Mouse (Mus musculus): ENCODE measurements around the gene Lrmda. TPM values are rescaled to one million over a fixed set of nuclear protein-coding genes. Genes with fewer than 3 reads are reported as not detected.

Lrmda gene
- polyA plus RNA-seq, 1 experiment from 2014 or later: 0.94 TPM

- ATAC-seq (ENCODE audit: insufficient read depth, low FRiP score): no peak
- Histone ChIP-seq H3K36me3 (ENCODE audit: control insufficient read depth, insufficient read depth, low read length) (no peaks in the 10 kb centered on the region), H3K9ac (ENCODE audit: low read length) (no peak overlapping the region), H3K4me1 (ENCODE audit: control insufficient read depth, insufficient read depth, low read length) (no peaks in the 10 kb centered on the region), H3K9me3 (replicated peaks; ENCODE audit: control insufficient read depth, low read length) (no peaks in the 10 kb centered on the region), H3K27ac (ENCODE audit: low read length) (no peak overlapping the region), H3K27me3 (ENCODE audit: control insufficient read depth, insufficient read depth, low read length) (no peaks in the 10 kb centered on the region), H3K4me3 (replicated peaks; ENCODE audit: low read length) (no peak overlapping the region), H3K4me2 (ENCODE audit: low read depth, low read length) (no peak overlapping the region)
- 70% methylated on average over 4 of the region's 4 CpGs for WGBS
Measured at GRCm38 (mm10) chr14:22004943-22005342, 14.6 kb upstream of the Lrmda start.

GRCm38 (mm10) chr14:22007006-22007405 is 12.5 kb upstream of the Lrmda start:
- WGBS: 80% methylated on average over 6 of the region's 6 CpGs
- ATAC-seq (ENCODE audit: insufficient read depth, low FRiP score): no peak
- Histone ChIP-seq H3K9ac (ENCODE audit: low read length) (no peak overlapping the region), H3K4me3 (replicated peaks; ENCODE audit: low read length) (no peak overlapping the region), H3K4me2 (ENCODE audit: low read depth, low read length) (no peak overlapping the region), H3K9me3 (replicated peaks; ENCODE audit: control insufficient read depth, low read length) (no peaks in the 10 kb centered on the region), H3K4me1 (ENCODE audit: control insufficient read depth, insufficient read depth, low read length) (no peaks in the 10 kb centered on the region), H3K27me3 (ENCODE audit: control insufficient read depth, insufficient read depth, low read length) (no peaks in the 10 kb centered on the region), H3K27ac (ENCODE audit: low read length) (no peak overlapping the region), H3K36me3 (ENCODE audit: control insufficient read depth, insufficient read depth, low read length) (no peaks in the 10 kb centered on the region)

- peaks cover 5% of the 10 kb centered on the region; the same call in 1 of the 2 replicates for H3K4me1 ChIP-seq (ENCODE audit: control insufficient read depth, insufficient read depth, low read length)
- no peak for ATAC-seq (ENCODE audit: insufficient read depth, low FRiP score)
- H3K4me3 ChIP-seq (replicated peaks; ENCODE audit: low read length): no peak overlapping the region
- no peaks in the 10 kb centered on the region for H3K36me3 ChIP-seq (ENCODE audit: control insufficient read depth, insufficient read depth, low read length)
- H3K9me3 ChIP-seq (replicated peaks; ENCODE audit: control insufficient read depth, low read length): no peaks in the 10 kb centered on the region
- WGBS: 86% methylated on average over 5 of the region's 5 CpGs
- H3K9ac ChIP-seq (ENCODE audit: low read length): no peak overlapping the region
- H3K27ac ChIP-seq (ENCODE audit: low read length): no peak overlapping the region; the same call in 1 of the 2 replicates
- H3K27me3 ChIP-seq (ENCODE audit: control insufficient read depth, insufficient read depth, low read length): no peaks in the 10 kb centered on the region
- H3K4me2 ChIP-seq (ENCODE audit: low read depth, low read length): no peak overlapping the region
Measured at GRCm38 (mm10) chr14:22014315-22014714, 5.2 kb upstream of the Lrmda start.

- no peak for ATAC-seq (ENCODE audit: insufficient read depth, low FRiP score)
- no peaks in the 10 kb centered on the region for H3K27me3 ChIP-seq (ENCODE audit: control insufficient read depth, insufficient read depth, low read length)
- H3K9me3 ChIP-seq (replicated peaks; ENCODE audit: control insufficient read depth, low read length): no peaks in the 10 kb centered on the region
- H3K4me1 ChIP-seq (ENCODE audit: control insufficient read depth, insufficient read depth, low read length): peaks cover 8% of the 10 kb centered on the region
- H3K36me3 ChIP-seq (ENCODE audit: control insufficient read depth, insufficient read depth, low read length): no peaks in the 10 kb centered on the region
- 41% methylated on average over 4 of the region's 4 CpGs for WGBS
- H3K27ac ChIP-seq (ENCODE audit: low read length): no peak overlapping the region; the same call in 1 of the 2 replicates
- H3K9ac ChIP-seq (ENCODE audit: low read length): no peak overlapping the region
- no peak overlapping the region for H3K4me2 ChIP-seq (ENCODE audit: low read depth, low read length)
- H3K4me3 ChIP-seq (replicated peaks; ENCODE audit: low read length): no peak overlapping the region
Measured at GRCm38 (mm10) chr14:22014781-22015180, 4.7 kb upstream of the Lrmda start.

GRCm38 (mm10) chr14:22017011-22017410 is 2.5 kb upstream of the Lrmda start:
- 59% methylated on average over 5 of the region's 5 CpGs for WGBS
- Histone ChIP-seq H3K4me2 (ENCODE audit: low read depth, low read length) (no peak overlapping the region), H3K4me3 (replicated peaks; ENCODE audit: low read length) (no peak overlapping the region), H3K4me1 (ENCODE audit: control insufficient read depth, insufficient read depth, low read length) (peaks cover 10% of the 10 kb centered on the region), H3K27ac (ENCODE audit: low read length) (no peak overlapping the region), H3K9ac (ENCODE audit: low read length) (no peak overlapping the region), H3K9me3 (replicated peaks; ENCODE audit: control insufficient read depth, low read length) (no peaks in the 10 kb centered on the region), H3K36me3 (ENCODE audit: control insufficient read depth, insufficient read depth, low read length) (no peaks in the 10 kb centered on the region), H3K27me3 (ENCODE audit: control insufficient read depth, insufficient read depth, low read length) (no peaks in the 10 kb centered on the region)
- no peak for ATAC-seq (ENCODE audit: insufficient read depth, low FRiP score)

- Histone ChIP-seq H3K27me3 (ENCODE audit: control insufficient read depth, insufficient read depth, low read length) (no peaks in the 10 kb centered on the region), H3K36me3 (ENCODE audit: control insufficient read depth, insufficient read depth, low read length) (no peaks in the 10 kb centered on the region), H3K4me1 (ENCODE audit: control insufficient read depth, insufficient read depth, low read length) (peaks cover 10% of the 10 kb centered on the region), H3K4me2 (ENCODE audit: low read depth, low read length) (peak overlapping the region; percentile 78), H3K4me3 (replicated peaks; ENCODE audit: low read length) (peak overlapping the region; percentile 50), H3K9ac (ENCODE audit: low read length) (peak overlapping the region; percentile 77), H3K9me3 (replicated peaks; ENCODE audit: control insufficient read depth, low read length) (no peaks in the 10 kb centered on the region), H3K27ac (ENCODE audit: low read length) (peak overlapping the region; percentile 46; the same call in 1 of the 2 replicates)
- no peak for ATAC-seq (ENCODE audit: insufficient read depth, low FRiP score)
- 51% methylated on average over 12 of the region's 12 CpGs for WGBS
Measured at GRCm38 (mm10) chr14:22019949-22020845, 685 bp downstream of the Lrmda start.

GRCm38 (mm10) chr14:22020885-22021284 is 1.4 kb downstream of the Lrmda start:
- H3K27me3 ChIP-seq (ENCODE audit: control insufficient read depth, insufficient read depth, low read length): no peaks in the 10 kb centered on the region
- 38% methylated on average over 2 of the region's 2 CpGs for WGBS
- H3K4me2 ChIP-seq (ENCODE audit: low read depth, low read length): no peak overlapping the region
- H3K27ac ChIP-seq (ENCODE audit: low read length): no peak overlapping the region
- H3K4me3 ChIP-seq (replicated peaks; ENCODE audit: low read length): no peak overlapping the region
- peaks cover 10% of the 10 kb centered on the region for H3K4me1 ChIP-seq (ENCODE audit: control insufficient read depth, insufficient read depth, low read length)
- ATAC-seq (ENCODE audit: insufficient read depth, low FRiP score): 0 out of 2 replicates have a peak, but pooled peaks have one; percentile 26
- H3K36me3 ChIP-seq (ENCODE audit: control insufficient read depth, insufficient read depth, low read length): no peaks in the 10 kb centered on the region
- H3K9me3 ChIP-seq (replicated peaks; ENCODE audit: control insufficient read depth, low read length): no peaks in the 10 kb centered on the region
- H3K9ac ChIP-seq (ENCODE audit: low read length): no peak overlapping the region

GRCm38 (mm10) chr14:22023533-22023932 is 4.0 kb downstream of the Lrmda start:
- Histone ChIP-seq H3K27me3 (ENCODE audit: control insufficient read depth, insufficient read depth, low read length) (no peaks in the 10 kb centered on the region), H3K9me3 (replicated peaks; ENCODE audit: control insufficient read depth, low read length) (no peaks in the 10 kb centered on the region), H3K9ac (ENCODE audit: low read length) (no peak overlapping the region), H3K27ac (ENCODE audit: low read length) (no peak overlapping the region), H3K4me3 (replicated peaks; ENCODE audit: low read length) (no peak overlapping the region), H3K4me2 (ENCODE audit: low read depth, low read length) (no peak overlapping the region), H3K4me1 (ENCODE audit: control insufficient read depth, insufficient read depth, low read length) (peaks cover 10% of the 10 kb centered on the region), H3K36me3 (ENCODE audit: control insufficient read depth, insufficient read depth, low read length) (no peaks in the 10 kb centered on the region)
- 71% methylated on average over 4 of the region's 4 CpGs for WGBS
- ATAC-seq (ENCODE audit: insufficient read depth, low FRiP score): no peak

- no peaks in the 10 kb centered on the region for H3K36me3 ChIP-seq (ENCODE audit: control insufficient read depth, insufficient read depth, low read length)
- no peak overlapping the region for H3K9ac ChIP-seq (ENCODE audit: low read length)
- H3K9me3 ChIP-seq (replicated peaks; ENCODE audit: control insufficient read depth, low read length): no peaks in the 10 kb centered on the region
- no peak overlapping the region for H3K4me3 ChIP-seq (replicated peaks; ENCODE audit: low read length)
- peaks cover 11% of the 10 kb centered on the region for H3K4me1 ChIP-seq (ENCODE audit: control insufficient read depth, insufficient read depth, low read length)
- peak; percentile 75 for ATAC-seq (ENCODE audit: insufficient read depth, low FRiP score)
- H3K27ac ChIP-seq (ENCODE audit: low read length): no peak overlapping the region
- H3K4me2 ChIP-seq (ENCODE audit: low read depth, low read length): no peak overlapping the region
- no peaks in the 10 kb centered on the region for H3K27me3 ChIP-seq (ENCODE audit: control insufficient read depth, insufficient read depth, low read length)
- 54% methylated on average over 3 of the region's 3 CpGs for WGBS
Measured at GRCm38 (mm10) chr14:22035900-22036299, 16.4 kb downstream of the Lrmda start.
